Mouse (Mus musculus) olfactory bulb, adult 2 months (tissue): ENCODE data around the gene Oog3. TPM values are rescaled to one million over a fixed set of nuclear protein-coding genes. Genes with fewer than 3 reads are reported as not detected.

Experiments used
- H3K27ac ChIP-seq: fragments of 200-500 bp; 2 replicates; pipeline ENCODE4 v1.5.1; 2012; ENCODE audit warnings: low read depth, low read length; ENCODE audit not compliant: insufficient read depth
- H3K4me1 ChIP-seq: fragments of 200-500 bp; 2 replicates; pipeline ENCODE4 v1.6.1; 2012; ENCODE audit warnings: low read length; ENCODE audit not compliant: control insufficient read depth, insufficient read depth
- H3K4me3 ChIP-seq: fragments of 200-500 bp; 2 replicates; pipeline ENCODE4 v1.5.1; 2012; ENCODE audit warnings: mild to moderate bottlenecking, low read depth, low read length, moderate library complexity; ENCODE audit not compliant: insufficient read depth
- CTCF ChIP-seq: fragments of 200-500 bp; IDR thresholded peaks from 2 replicates; pipeline ENCODE4 v1.5.1; 2012; ENCODE audit warnings: low read depth, mild to moderate bottlenecking, low read length, moderate library complexity; ENCODE audit not compliant: insufficient read depth
- POLR2A ChIP-seq: fragments of 200-500 bp; IDR thresholded peaks from 2 replicates; pipeline ENCODE4 v1.6.1; 2012; ENCODE audit warnings: mild to moderate bottlenecking, low read depth, low read length, moderate library complexity; ENCODE audit not compliant: insufficient read depth
- WGBS: fragments of 180-500 bp; shearing (Covaris S2); methylation state at CpG from one replicate; pipeline ENCODE4 v1.1.7; 2018; 5-methylcytosine and 5-hydroxymethylcytosine counted together
- polyA plus RNA-seq: library from polyadenylated mRNA; stranded (reverse); fragments of >200 nt; gene quantifications from 2 replicates; pipeline ENCODE4 v1.2.4, GENCODE M21; 2012; ENCODE audit warnings: low replicate concordance; ENCODE audit not compliant: missing spikeins, insufficient read depth, insufficient read length

Gene Oog3
- polyA plus RNA-seq = not detected in 2 replicates

- WGBS = 89% methylated on average over 1 of the region's 1 CpGs
- Histone ChIP-seq H3K27ac (no peak within 1 kb of the TSS), H3K4me3 (no peak within 1 kb of the TSS), H3K4me1 (no peaks in the 10 kb centered on the region)
- TF ChIP-seq POLR2A (no peak), CTCF (no peak)
These were observed at the start of gene Oog3 for GRCm38 (mm10) chr4:144162563-144162962. Gene Oog3, minus strand, starts transcription at chr4:144162663.

GRCm38 (mm10) chr4:144190419-144190818 lies 28.0 kb upstream of the Oog3 start, which contains the start of gene Oog2:
Gene Oog2, plus strand, starts transcription at chr4:144190719.
- TF ChIP-seq POLR2A (no peak), CTCF (no peak)
- H3K4me1 ChIP-seq = no peaks in the 10 kb centered on the region
- 26% methylated on average over 1 of the region's 1 CpGs for WGBS
- no peak within 1 kb of the TSS for H3K27ac ChIP-seq
- H3K4me3 ChIP-seq = no peak within 1 kb of the TSS

Other genes with a start within 250 kb of the Oog3 start
- not detected in 2 replicates for gene Pramef25, start 211.6 kb downstream of the Oog3 start, polyA plus RNA-seq
- gene Gm13101, start 195.7 kb downstream of the Oog3 start, polyA plus RNA-seq = not detected in 2 replicates
- not detected in 2 replicates for gene Pramef17, start 168.3 kb downstream of the Oog3 start, polyA plus RNA-seq
- not detected in 2 replicates for gene Pramel4, start 103.5 kb downstream of the Oog3 start, polyA plus RNA-seq
- not detected in 2 replicates for gene Gm13102, start 56.2 kb downstream of the Oog3 start, polyA plus RNA-seq
- gene Oog2, start 28.1 kb upstream of the Oog3 start, polyA plus RNA-seq = not detected in 2 replicates
- not detected in 2 replicates for gene C87977, start 50.7 kb upstream of the Oog3 start, polyA plus RNA-seq
- gene Pramel5, start 117.8 kb upstream of the Oog3 start, polyA plus RNA-seq = not detected in 2 replicates
- not detected in 2 replicates for gene Gm13128, start 167.6 kb upstream of the Oog3 start, polyA plus RNA-seq
- gene Gm13119, start 195.3 kb upstream of the Oog3 start, polyA plus RNA-seq = not detected in 2 replicates
- not detected in 2 replicates for gene Pramef20, start 215.3 kb upstream of the Oog3 start, polyA plus RNA-seq
- not detected in 2 replicates for gene Pramef12, start 245.8 kb upstream of the Oog3 start, polyA plus RNA-seq